Mouse (Mus musculus) heart, adult 2 months (tissue): ENCODE data around the gene Klf12. TPM values are rescaled to one million over a fixed set of nuclear protein-coding genes. Genes with fewer than 3 reads are reported as not detected.

Source experiments
- DNase-seq, 2 experiments: peaks; one replicate each; pipeline ENCODE4 v3.0.0; 2021
- H3K27ac ChIP-seq: fragments of 200-600 bp; 2 replicates; pipeline ENCODE4 v1.8.1; 2022
- H3K27me3 ChIP-seq: fragments of 200-500 bp; 2 replicates; pipeline ENCODE4 v1.6.1; 2012; ENCODE audit warnings: mild to moderate bottlenecking, low read length, inconsistent platforms, mixed read lengths; ENCODE audit not compliant: control insufficient read depth, insufficient read depth
- H3K36me3 ChIP-seq: fragments of 200-500 bp; 2 replicates; pipeline ENCODE4 v1.6.1; 2012; ENCODE audit warnings: low read length, inconsistent platforms; ENCODE audit not compliant: control insufficient read depth, insufficient read depth
- H3K4me1 ChIP-seq: fragments of 200-500 bp; 2 replicates; pipeline ENCODE4 v1.6.1; 2011; ENCODE audit warnings: low read length; ENCODE audit not compliant: control insufficient read depth, insufficient read depth
- H3K4me3 ChIP-seq: fragments of 200-600 bp; 2 replicates; pipeline ENCODE4 v1.8.1; 2022
- H3K79me2 ChIP-seq: fragments of 200-500 bp; replicated peaks from 2 replicates; pipeline ENCODE4 v1.6.1; 2012; ENCODE audit warnings: mild to moderate bottlenecking, inconsistent platforms, low read length, moderate library complexity, mixed read lengths; ENCODE audit not compliant: control insufficient read depth, insufficient read depth
- H3K9ac ChIP-seq: fragments of 200-500 bp; 2 replicates; pipeline ENCODE4 v1.6.1; 2012; ENCODE audit warnings: low read depth, mild to moderate bottlenecking, control low read depth, inconsistent platforms, low read length, mixed read lengths
- CTCF ChIP-seq: fragments of 200-600 bp; IDR thresholded peaks from 2 replicates; pipeline ENCODE4 v1.8.1; 2022; ENCODE audit warnings: antibody characterized with exemption, mild to moderate bottlenecking, moderate library complexity
- EP300 ChIP-seq: fragments of 200-500 bp; IDR thresholded peaks from 2 replicates; pipeline ENCODE4 v1.6.1; 2011; ENCODE audit warnings: low read depth, low read length, control low read depth; ENCODE audit not compliant: insufficient read depth
- POLR2A ChIP-seq: fragments of 200-500 bp; IDR thresholded peaks from 2 replicates; pipeline ENCODE4 v1.6.1; 2011; ENCODE audit warnings: mild to moderate bottlenecking, low read depth, low read length, control low read depth; ENCODE audit not compliant: insufficient read depth
- WGBS: fragments of 180-500 bp; shearing (Covaris S2); methylation state at CpG from one replicate; pipeline ENCODE4 v1.1.7; 2018; 5-methylcytosine and 5-hydroxymethylcytosine counted together
- intact Hi-C: fragments of 180-260 bp; cut with DNase I; formaldehyde crosslinking; loops from one replicate; pipeline ENCODE4 v1.15.1; 2025
- polyA plus RNA-seq: library from polyadenylated mRNA; depleted of rRNA; stranded (reverse); fragments of >200 nt; gene quantifications from 2 replicates; pipeline ENCODE4 v1.2.3, GENCODE M21; 2012
- total RNA-seq, 2 experiments: library from RNA; stranded (reverse); gene quantifications; 2 replicates each; pipeline ENCODE4 v1.2.3; 2021

Klf12 gene
- total and polyA plus RNA-seq, 3 experiments: 8.6 to 15.8 (median 15.3) TPM

DNA sequence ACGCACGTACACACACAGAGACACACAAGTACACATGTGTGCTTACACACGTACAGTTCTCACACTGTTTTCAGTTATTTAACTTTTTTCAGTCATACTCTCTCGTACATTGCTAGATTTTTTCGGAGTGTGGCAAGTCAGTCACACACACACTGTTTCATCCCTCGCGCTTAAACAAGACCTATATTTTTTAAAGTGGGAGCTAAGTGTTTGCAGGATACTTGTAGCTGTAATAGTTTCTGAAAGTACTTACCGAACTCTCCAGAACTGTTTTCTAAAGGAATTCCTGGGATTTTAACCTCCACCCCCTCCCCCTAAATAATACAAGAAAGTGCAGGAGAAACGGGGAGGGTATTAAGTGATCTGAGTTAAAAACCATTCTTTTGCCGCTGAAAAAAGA is 434.1 kb downstream of the Klf12 start:
- TF ChIP-seq CTCF: no peak
- no peak for TF ChIP-seq EP300
- no peak for TF ChIP-seq POLR2A
- intact Hi-C loops: no loop called here
- no peaks in the 10 kb centered on the region for H3K27me3 ChIP-seq
- H3K4me1 ChIP-seq: no peaks in the 10 kb centered on the region
- no peaks in the 10 kb centered on the region for H3K36me3 ChIP-seq
- H3K27ac ChIP-seq: no peak overlapping the region
- DNase-seq: no peak
- no peak overlapping the region for H3K9ac ChIP-seq
- H3K79me2 ChIP-seq: no peaks in the 10 kb centered on the region
- WGBS: 91% methylated on average over 10 of the region's 10 CpGs
- H3K4me3 ChIP-seq: no peak overlapping the region

DNA sequence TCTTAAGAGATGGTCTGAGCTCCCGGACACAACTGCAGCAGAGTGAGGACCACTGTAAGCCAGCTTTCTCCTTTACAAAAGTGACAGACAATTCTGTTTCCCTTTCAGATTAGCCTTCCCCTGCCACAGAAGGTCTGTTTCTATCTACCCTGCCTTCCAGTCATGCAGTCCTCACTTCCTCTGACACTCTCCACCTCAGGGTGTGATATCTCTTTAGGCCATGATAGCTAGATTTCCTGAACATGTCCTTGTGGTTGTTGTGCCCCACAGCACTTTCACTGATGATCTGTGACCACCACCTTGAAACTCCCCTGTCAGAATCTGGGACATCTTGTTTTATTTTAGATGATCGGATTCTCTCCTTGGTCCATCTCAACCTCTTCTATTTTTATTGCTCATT is 437.0 kb downstream of the Klf12 start:
- Histone ChIP-seq H3K36me3 (no peaks in the 10 kb centered on the region), H3K27me3 (no peaks in the 10 kb centered on the region), H3K9ac (no peak overlapping the region), H3K79me2 (no peaks in the 10 kb centered on the region), H3K27ac (no peak overlapping the region), H3K4me3 (no peak overlapping the region), H3K4me1 (no peaks in the 10 kb centered on the region)
- intact Hi-C loops: no loop called here
- TF ChIP-seq CTCF (no peak), POLR2A (no peak), EP300 (no peak)
- whole genome bisulfite sequencing: 48% methylated on average over 2 of the region's 2 CpGs
- DNase-seq: no peak

GRCm38 (mm10) chr14:99826713-99827112 is 457.8 kb downstream of the Klf12 start:
- WGBS: 28% methylated on average over 1 of the region's 1 CpGs
- intact Hi-C loops: no loop called here
- TF ChIP-seq POLR2A (no peak), CTCF (no peak), EP300 (no peak)
- no peak overlapping the region for H3K27ac ChIP-seq
- H3K4me3 ChIP-seq: no peak overlapping the region
- no peak overlapping the region for H3K9ac ChIP-seq
- H3K36me3 ChIP-seq: no peaks in the 10 kb centered on the region
- H3K79me2 ChIP-seq: no peaks in the 10 kb centered on the region
- H3K27me3 ChIP-seq: no peaks in the 10 kb centered on the region
- no peak for DNase-seq
- no peaks in the 10 kb centered on the region for H3K4me1 ChIP-seq
